Mouse (Mus musculus) midbrain, embryonic 16.5 days (tissue): ENCODE measurements at regions not wholly inside any gene's neighbourhood (a gene's known extent, or its start where the extent isn't known, plus 50 kb on each side); places are given as distances from the start of the nearest gene placed in this dataset. TPM values are rescaled to one million over a fixed set of nuclear protein-coding genes. Genes with fewer than 3 reads are reported as not detected.
"Not testable (repeated sequence)": the region's sequence is repeated elsewhere in the genome, so short reads cannot be mapped to it uniquely, and the experiment has no call there.

Source experiments
- ATAC-seq: fragments of 200-750 bp; cut with Nextera tagmentation; 2 replicates; pipeline ENCODE4 v1.8.0; 2017; ENCODE audit warnings: moderate TSS enrichment
- H3K27ac ChIP-seq: fragments of 300-500 bp; sonication (generic); 2 replicates; pipeline ENCODE4 v1.5.1; 2014; ENCODE audit warnings: mild to moderate bottlenecking, low read length, mixed read lengths
- H3K27me3 ChIP-seq: fragments of 300-500 bp; sonication (generic); 2 replicates; pipeline ENCODE4 v1.6.1; 2014; ENCODE audit warnings: low read depth, low read length, mixed read lengths; ENCODE audit not compliant: control insufficient read depth, insufficient read depth
- H3K36me3 ChIP-seq: fragments of 300-500 bp; sonication (generic); 2 replicates; pipeline ENCODE4 v1.6.1; 2014; ENCODE audit warnings: mild to moderate bottlenecking, low read length, moderate library complexity, mixed read lengths; ENCODE audit not compliant: control insufficient read depth, insufficient read depth
- H3K4me1 ChIP-seq: fragments of 300-500 bp; sonication (generic); 2 replicates; pipeline ENCODE4 v1.6.1; 2014; ENCODE audit warnings: mild to moderate bottlenecking, low read length, mixed read lengths; ENCODE audit not compliant: control insufficient read depth, insufficient read depth
- H3K4me2 ChIP-seq: fragments of 300-500 bp; sonication (generic); 2 replicates; pipeline ENCODE4 v1.6.1; 2014; ENCODE audit warnings: mild to moderate bottlenecking, low read length, mixed read lengths
- H3K4me3 ChIP-seq: fragments of 300-500 bp; sonication (generic); 2 replicates; pipeline ENCODE4 v1.5.1; 2014; ENCODE audit warnings: low read depth, mild to moderate bottlenecking, low read length, moderate library complexity, mixed read lengths
- H3K9ac ChIP-seq: fragments of 300-500 bp; sonication (generic); 2 replicates; pipeline ENCODE4 v1.6.1; 2014; ENCODE audit warnings: low read depth, low read length, mixed read lengths
- H3K9me3 ChIP-seq: fragments of 300-500 bp; sonication (generic); replicated peaks from 2 replicates; pipeline ENCODE4 v1.6.1; 2014; ENCODE audit warnings: mild to moderate bottlenecking, low read length, mixed read lengths; ENCODE audit not compliant: control insufficient read depth, poor library complexity, severe bottlenecking
- WGBS: fragments of 180-500 bp; shearing (Covaris S2); extraction: QIAGEN DNeasy Blood & Tissue Kit; methylation state at CpG from one replicate; pipeline ENCODE4 v1.1.7; 2014; 5-methylcytosine and 5-hydroxymethylcytosine counted together
- microRNA counts: library from miRNA; unstranded; fragments of <30 nt; microRNA quantifications from one replicate; lab custom pipeline; 2016
- microRNA-seq: library from miRNA; unstranded; fragments of <30 nt; microRNA quantifications from one replicate; pipeline ENCODE4, GENCODE M21; 2017

DNA sequence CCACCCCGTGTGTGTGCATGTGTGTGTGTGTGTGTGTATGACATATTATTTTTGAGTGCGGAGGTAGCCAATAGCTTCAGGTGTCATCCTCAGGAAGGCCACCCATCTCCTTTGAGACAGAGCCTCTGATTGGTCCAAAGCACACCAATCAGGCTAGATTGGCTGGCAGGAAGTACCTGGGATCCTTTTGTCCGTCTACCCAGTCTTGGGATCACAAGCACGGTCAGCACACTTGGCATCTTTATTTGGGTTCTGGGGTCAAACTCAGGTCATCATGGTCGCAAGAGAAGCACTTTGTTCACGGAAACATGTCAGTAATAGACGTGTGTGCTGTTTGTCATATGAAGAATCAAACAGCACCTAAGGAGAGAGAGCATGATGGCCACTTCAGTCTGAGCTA, 68.9 kb upstream of the Acpp start:
- ATAC-seq, result no peak
- Histone ChIP-seq H3K27me3 (no peaks in the 10 kb centered on the region), H3K4me1 (peaks cover 12% of the 10 kb centered on the region), H3K9ac (no peak overlapping the region), H3K4me3 (no peak overlapping the region), H3K4me2 (no peak overlapping the region), H3K27ac (no peak overlapping the region), H3K9me3 (no peaks in the 10 kb centered on the region), H3K36me3 (no peaks in the 10 kb centered on the region)
- 77% methylated on average over 7 of the region's 7 CpGs for WGBS

DNA sequence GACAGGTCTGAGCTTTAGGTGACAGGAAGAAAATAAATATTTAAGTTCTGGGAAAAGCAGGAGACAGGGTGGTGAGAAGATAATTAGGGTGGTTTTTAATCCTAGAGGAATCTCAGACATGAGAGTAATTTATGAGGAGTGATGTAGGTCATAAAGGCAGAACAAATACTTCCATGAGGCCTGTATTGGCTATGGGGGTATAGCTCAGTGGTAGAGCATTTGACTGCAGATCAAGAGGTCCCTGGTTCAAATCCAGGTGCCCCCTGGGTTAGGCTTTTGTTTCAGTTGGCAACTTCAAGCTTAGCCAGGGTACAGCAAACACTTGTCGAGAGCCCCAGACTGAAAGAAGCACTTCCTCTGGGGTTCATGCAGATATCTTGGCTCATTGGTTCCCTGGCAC, 66.3 kb upstream of the Acpp start:
- no peak overlapping the region for H3K9ac ChIP-seq
- H3K4me3 ChIP-seq, result no peak overlapping the region
- H3K36me3 ChIP-seq, result no peaks in the 10 kb centered on the region
- no peak overlapping the region for H3K4me2 ChIP-seq
- no peak overlapping the region for H3K27ac ChIP-seq
- peaks cover 3% of the 10 kb centered on the region; the same call in 1 of the 2 replicates for H3K4me1 ChIP-seq
- ATAC-seq, result no peak
- 59% methylated on average over 1 of the region's 1 CpGs for WGBS
- no peaks in the 10 kb centered on the region for H3K27me3 ChIP-seq
- H3K9me3 ChIP-seq, result no peaks in the 10 kb centered on the region

DNA sequence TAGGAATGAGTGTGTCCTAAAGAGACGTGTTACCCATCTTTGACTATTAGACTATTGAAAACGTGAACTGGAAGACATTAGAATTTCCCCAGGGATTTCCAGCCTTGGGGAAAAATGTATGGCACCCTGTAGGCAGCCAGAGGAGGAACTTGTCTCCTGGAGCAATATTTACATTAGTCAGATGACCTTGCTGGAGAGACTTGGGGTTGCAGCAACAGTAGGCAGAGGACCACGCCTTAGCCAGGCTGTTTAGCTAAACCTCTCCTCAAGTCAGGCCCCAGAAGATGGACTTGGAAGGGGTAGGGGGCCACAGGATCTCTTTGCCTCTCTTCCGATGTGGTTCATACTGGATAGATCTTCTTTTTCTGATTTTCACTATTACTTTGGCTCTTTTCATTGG, 64.1 kb upstream of the Acpp start:
- H3K4me1 ChIP-seq, result no peaks in the 10 kb centered on the region
- H3K27me3 ChIP-seq, result no peaks in the 10 kb centered on the region
- no peak overlapping the region for H3K4me2 ChIP-seq
- no peak for ATAC-seq
- no peak overlapping the region for H3K4me3 ChIP-seq
- no peak overlapping the region for H3K9ac ChIP-seq
- H3K9me3 ChIP-seq, result no peaks in the 10 kb centered on the region
- H3K36me3 ChIP-seq, result no peaks in the 10 kb centered on the region
- no peak overlapping the region for H3K27ac ChIP-seq
- whole genome bisulfite sequencing, result 79% methylated on average over 4 of the region's 4 CpGs

DNA sequence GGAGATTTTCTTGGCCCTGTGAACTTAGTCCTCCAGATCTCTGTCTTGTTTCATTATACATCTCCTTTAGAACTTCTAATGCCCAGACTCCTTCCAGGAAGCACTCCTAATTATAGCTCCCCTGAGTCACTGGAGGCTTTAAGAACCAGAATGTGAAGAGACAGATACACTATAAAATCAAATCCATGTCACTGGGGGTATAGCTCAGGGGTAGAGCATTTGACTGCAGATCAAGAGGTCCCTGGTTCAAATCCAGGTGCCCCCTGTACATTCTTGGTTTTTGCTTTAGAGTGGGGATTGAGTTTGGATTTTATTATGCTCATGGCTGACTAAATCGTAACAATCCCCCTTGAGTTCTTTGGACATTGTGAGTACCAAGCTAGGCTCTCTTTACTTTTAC, 62.4 kb upstream of the Acpp start:
- no peak overlapping the region for H3K4me2 ChIP-seq
- no peak overlapping the region for H3K9ac ChIP-seq
- H3K4me1 ChIP-seq, result no peaks in the 10 kb centered on the region
- no peaks in the 10 kb centered on the region for H3K9me3 ChIP-seq
- no peaks in the 10 kb centered on the region for H3K36me3 ChIP-seq
- no peak overlapping the region for H3K4me3 ChIP-seq
- no peak overlapping the region for H3K27ac ChIP-seq
- H3K27me3 ChIP-seq, result no peaks in the 10 kb centered on the region
- ATAC-seq, result no peak
- 73% methylated on average over 1 of the region's 1 CpGs for WGBS

DNA sequence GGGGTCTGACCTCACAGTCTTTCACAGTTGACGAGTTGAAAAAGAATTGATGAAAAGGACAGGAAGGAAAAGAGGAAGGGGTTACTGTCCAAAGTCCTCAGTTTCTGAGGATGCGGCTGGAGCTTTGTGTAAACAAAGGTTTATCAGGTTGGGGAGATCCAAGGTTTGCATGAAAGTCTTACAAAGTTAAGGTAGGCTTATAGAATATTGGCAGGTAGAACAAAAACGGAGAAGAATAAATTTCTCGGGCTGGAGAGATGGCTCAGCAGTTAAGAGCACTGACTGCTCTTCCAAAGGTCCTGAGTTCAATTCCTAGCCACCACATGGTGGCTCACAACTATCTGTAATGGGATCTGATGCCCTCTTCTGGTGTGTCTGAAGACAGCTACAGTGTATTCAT, 60.9 kb upstream of the Acpp start:
- H3K9ac ChIP-seq, H3K27me3 ChIP-seq, ATAC-seq, H3K4me3 ChIP-seq, H3K27ac ChIP-seq, H3K9me3 ChIP-seq, H3K4me1 ChIP-seq, H3K4me2 ChIP-seq, H3K36me3 ChIP-seq: not testable (repeated sequence)
- WGBS, result 78% methylated on average over 4 of the region's 4 CpGs

GRCm38 (mm10) chr9:104387805-104388204, 50.3 kb upstream of the Acpp start:
- no peaks in the 10 kb centered on the region for H3K9me3 ChIP-seq
- H3K27ac ChIP-seq, result no peak overlapping the region
- H3K4me3 ChIP-seq, result no peak overlapping the region
- H3K27me3 ChIP-seq, result no peaks in the 10 kb centered on the region
- no peaks in the 10 kb centered on the region for H3K4me1 ChIP-seq
- H3K9ac ChIP-seq, result no peak overlapping the region
- 93% methylated on average over 7 of the region's 7 CpGs for WGBS
- H3K4me2 ChIP-seq, result no peak overlapping the region
- no peaks in the 10 kb centered on the region for H3K36me3 ChIP-seq
- no peak for ATAC-seq

MicroRNAs in the stretch of these regions (microRNA counts, 519-probe panel; counts per million panel counts)
- microRNA mmu-miR-2136 (lab: Ali Mortazavi, UCI), result 386 counts per million, percentile 18 among the panel's probes with 10 or more counts

Small RNA genes lying in the stretch of these regions (microRNA-seq; reads per million reads assigned to microRNA genes)
- gene Mir2136, result not detected
